Mouse (Mus musculus) CH12.LX (cell line): Measurements from ENCODE around the gene Glb1. TPM values are rescaled to one million over a fixed set of nuclear protein-coding genes. Genes with fewer than 3 reads are reported as not detected.

ENCODE experiments used
- DNase-seq: peaks from one replicate; pipeline ENCODE4 v3.0.0-alpha.2; 2013; ENCODE audit errors: extremely low read depth
- H3K27ac ChIP-seq: 2 replicates; pipeline ENCODE4 v1.5.1; 2012; ENCODE audit warnings: low read depth, mild to moderate bottlenecking, control low read depth, moderate library complexity; ENCODE audit not compliant: insufficient read depth
- H3K27me3 ChIP-seq: replicated peaks from 2 replicates; pipeline ENCODE3; 2012; ENCODE audit warnings: inconsistent platforms
- H3K36me3 ChIP-seq, 2 experiments: replicated peaks in 1 of 2; 2 replicates each; pipeline versions ENCODE3 to v1.6.1; 2012; ENCODE audit warnings: inconsistent platforms in 1 of 2, low read length in 1 of 2, mild to moderate bottlenecking in 1 of 2, mixed read lengths in 1 of 2, moderate library complexity in 1 of 2; ENCODE audit not compliant: control insufficient read depth in 1 of 2, insufficient read depth in 1 of 2
- H3K4me1 ChIP-seq, 2 experiments: 2 replicates each; pipeline ENCODE4 v1.6.1; 2012; ENCODE audit warnings: inconsistent platforms in 1 of 2, moderate library complexity in 1 of 2; ENCODE audit not compliant: insufficient read depth in 2 of 2, control insufficient read depth in 1 of 2
- H3K4me2 ChIP-seq: 2 replicates; pipeline ENCODE4 v1.6.1; 2012; ENCODE audit warnings: low read depth, mild to moderate bottlenecking, control low read depth; ENCODE audit not compliant: poor library complexity, insufficient read depth, severe bottlenecking
- H3K4me3 ChIP-seq, 3 experiments: fragments of 150-350 bp in 1 of 3; sonication (generic) in 1 of 3; replicated peaks in 1 of 3; 2 replicates each; pipeline versions ENCODE3 to v1.5.1; 2011 to 2012; ENCODE audit warnings: low read depth in 2 of 3, low read length in 2 of 3, mild to moderate bottlenecking in 2 of 3, moderate library complexity in 2 of 3, control low read depth in 1 of 3, improper control_type of control experiment in 1 of 3, inconsistent platforms in 1 of 3, mixed read lengths in 1 of 3; ENCODE audit not compliant: poor library complexity in 1 of 3
- H3K79me2 ChIP-seq: replicated peaks from 2 replicates; pipeline ENCODE4 v1.6.1; 2012; ENCODE audit warnings: mild to moderate bottlenecking, moderate library complexity; ENCODE audit not compliant: control insufficient read depth, poor library complexity, insufficient read depth, severe bottlenecking; ENCODE audit errors: extremely low read depth
- H3K9ac ChIP-seq: 2 replicates; pipeline ENCODE4 v1.6.1; 2012; ENCODE audit warnings: low read depth, mild to moderate bottlenecking, control low read depth, moderate library complexity; ENCODE audit not compliant: insufficient read depth
- H3K9me3 ChIP-seq: replicated peaks from 2 replicates; pipeline ENCODE3; 2012; ENCODE audit warnings: low read length, inconsistent platforms, mixed read lengths
- BHLHE40 ChIP-seq: IDR thresholded peaks from 2 replicates; pipeline ENCODE4 v1.6.1; 2011; ENCODE audit warnings: mild to moderate bottlenecking, low read depth, low read length, improper control_type of control experiment
- CHD1 ChIP-seq: IDR thresholded peaks from 2 replicates; pipeline ENCODE4 v1.6.1; 2012; ENCODE audit warnings: low read depth, low read length, improper control_type of control experiment, inconsistent platforms
- CTCF ChIP-seq, 2 experiments: IDR thresholded peaks in 1 of 2; conservative IDR thresholded peaks in 1 of 2; 2 replicates each; pipeline ENCODE4 v1.5.1; 2011 to 2012; ENCODE audit warnings: low read depth in 2 of 2, low read length in 2 of 2, improper control_type of control experiment in 1 of 2, inconsistent platforms in 1 of 2, mild to moderate bottlenecking in 1 of 2, moderate library complexity in 1 of 2
- EP300 ChIP-seq: IDR thresholded peaks from 2 replicates; pipeline ENCODE4 v1.6.1; 2011; ENCODE audit warnings: low read length, improper control_type of control experiment
- HCFC1 ChIP-seq: IDR thresholded peaks from 2 replicates; pipeline ENCODE4 v1.6.1; 2012; ENCODE audit warnings: low read depth, mild to moderate bottlenecking, inconsistent platforms, low read length, improper control_type of control experiment
- JUND ChIP-seq: conservative IDR thresholded peaks from 2 replicates; pipeline ENCODE4 v1.6.1; 2011; ENCODE audit warnings: low read depth, low read length, improper control_type of control experiment
- MAX ChIP-seq: IDR thresholded peaks from 2 replicates; pipeline ENCODE4 v1.6.1; 2011; ENCODE audit warnings: low read length, improper control_type of control experiment
- MXI1 ChIP-seq: IDR thresholded peaks from 2 replicates; pipeline ENCODE4 v1.6.1; 2011; ENCODE audit warnings: mild to moderate bottlenecking, low read depth, low read length, improper control_type of control experiment
- PAX5 ChIP-seq: IDR thresholded peaks from 2 replicates; pipeline ENCODE4 v1.6.1; 2012; ENCODE audit warnings: low read length, inconsistent platforms, mixed read lengths
- RCOR1 ChIP-seq: conservative IDR thresholded peaks from 2 replicates; pipeline ENCODE4 v1.6.1; 2012; ENCODE audit warnings: low read depth, mild to moderate bottlenecking, inconsistent platforms, low read length, improper control_type of control experiment
- SIN3A ChIP-seq: IDR thresholded peaks from 2 replicates; pipeline ENCODE4 v1.6.1; 2012; ENCODE audit warnings: low read length, improper control_type of control experiment, inconsistent platforms
- USF1 ChIP-seq: IDR thresholded peaks from 2 replicates; pipeline ENCODE4 v1.6.1; 2014; ENCODE audit warnings: low read depth, mild to moderate bottlenecking, inconsistent platforms, low read length, improper control_type of control experiment
- USF2 ChIP-seq: conservative IDR thresholded peaks from 2 replicates; pipeline ENCODE4 v1.6.1; 2011; ENCODE audit warnings: low read depth, low read length, improper control_type of control experiment
- ZKSCAN1 ChIP-seq: IDR thresholded peaks from 2 replicates; pipeline ENCODE4 v1.6.1; 2012; ENCODE audit warnings: low read depth, inconsistent platforms, low read length, improper control_type of control experiment, borderline replicate concordance
- dilution Hi-C: fragments of 300-500 bp; cut with MboI; formaldehyde crosslinking; loops from 2 replicates; pipeline ENCODE4 v1.14.3; 2020; ENCODE audit warnings: low sequenced_read_pairs; ENCODE audit not compliant: extremely low pct_unique_long_range_greater_than_20kb, extremely low pct_ligation_motif_present
- in situ Hi-C: fragments of 300-500 bp; cut with MboI; formaldehyde crosslinking; loops from 3 replicates; pipeline ENCODE4 v1.14.3; 2019; ENCODE audit warnings: low sequenced_read_pairs, low pct_ligation_motif_present, low pct_unique_long_range_greater_than_20kb, mixed read lengths
- polyA plus RNA-seq: library from polyadenylated mRNA; unstranded; fragments of >175 nt; gene quantifications from 2 replicates; pipeline ENCODE4 v1.2.1, GENCODE M21; 2012; ENCODE audit warnings: low read depth; ENCODE audit not compliant: insufficient read length
- total RNA-seq, 2 experiments: library from RNA; depleted of rRNA; stranded (reverse); fragments of 300-350 nt in 1 of 2; fragments of >200 nt in 1 of 2; gene quantifications; 2 replicates each; pipeline ENCODE4 v1.2.3; 2012 to 2014

The Glb1 gene
- total and polyA plus RNA-seq, 3 experiments, result 25.7 to 40.7 (median 35.4) TPM

DNA sequence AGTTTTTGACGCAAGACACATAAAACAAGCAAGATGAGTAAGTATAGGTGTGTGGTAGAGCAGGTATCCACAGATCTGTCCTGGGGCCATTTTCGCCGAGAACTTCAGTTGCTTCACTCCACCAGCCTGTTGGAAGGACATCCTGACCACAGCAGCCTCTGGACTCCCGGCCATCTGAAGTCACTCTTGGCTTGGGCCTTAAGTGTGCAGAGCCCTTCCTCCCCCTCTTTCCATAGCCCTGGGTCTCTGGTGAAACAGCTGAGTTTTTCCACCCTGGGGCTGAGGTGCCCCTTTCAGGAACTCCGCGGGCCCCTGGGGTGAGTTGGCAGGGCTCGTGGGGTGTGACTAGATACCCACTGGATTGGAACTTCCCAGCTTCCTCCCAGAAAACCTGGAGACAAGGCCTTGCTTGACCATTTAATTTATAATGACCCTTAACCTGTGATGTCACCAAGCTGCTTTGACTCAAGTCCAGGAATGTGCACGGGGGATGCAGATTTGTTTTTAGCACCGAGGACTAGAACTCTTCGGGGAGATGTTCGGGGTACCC is 9.5 kb downstream of the Glb1 start:
- no peak overlapping the region for H3K27ac ChIP-seq
- TF ChIP-seq MXI1 (no peak), ZKSCAN1 (no peak), SIN3A (no peak), CHD1 (no peak)
- in situ Hi-C loops, result no loop called here
- H3K36me3 ChIP-seq, result peaks cover 54 to 93% of the 10 kb centered on the region in 2 experiments
- H3K27me3 ChIP-seq, result no peaks in the 10 kb centered on the region
- no peak overlapping the region for H3K4me2 ChIP-seq
- H3K9ac ChIP-seq, result no peak overlapping the region
- H3K79me2 ChIP-seq, result peaks cover 18% of the 10 kb centered on the region
- DNase-seq, result no peak
- peaks cover 17% of the 10 kb centered on the region for H3K9me3 ChIP-seq
- no peak overlapping the region for H3K4me3 ChIP-seq
- dilution Hi-C loops, result no loop called here
- 0 out of 4 replicates have a peak, but pooled peaks cover 0 to 2% of the 10 kb centered on the region in 2 experiments for H3K4me1 ChIP-seq

DNA sequence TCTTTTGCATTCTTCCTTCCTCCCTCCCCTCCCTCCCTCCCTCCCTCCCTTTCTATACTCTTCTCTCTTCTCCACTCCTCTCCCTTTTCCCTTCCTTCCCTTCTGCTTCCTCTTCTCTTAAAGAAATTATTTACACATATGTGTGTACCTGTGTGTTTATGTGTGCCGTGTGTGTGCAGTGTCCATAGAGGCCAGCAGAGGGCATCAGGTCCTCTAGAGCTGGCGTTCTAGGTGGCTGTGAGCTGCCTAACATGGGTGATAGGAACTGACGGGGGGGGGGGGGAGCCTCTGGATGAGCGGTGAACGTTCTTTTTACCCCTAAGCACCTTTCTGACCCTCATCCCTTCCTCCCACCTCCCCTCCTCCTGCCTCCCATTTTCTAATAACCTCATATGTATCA is 10.4 kb downstream of the Glb1 start:
- Histone ChIP-seq H3K9ac (no peak overlapping the region), H3K27ac (no peak overlapping the region), H3K4me1 (no peaks in the 10 kb centered on the region), H3K27me3 (no peaks in the 10 kb centered on the region), H3K9me3 (peaks cover 17% of the 10 kb centered on the region), H3K4me2 (no peak overlapping the region), H3K79me2 (peaks cover 10% of the 10 kb centered on the region), H3K4me3 (no peak overlapping the region), H3K36me3 (peaks cover 45 to 84% of the 10 kb centered on the region in 2 experiments)
- dilution Hi-C loops, result no loop called here
- DNase-seq, result no peak
- TF ChIP-seq USF1 (no peak), CTCF (conservative IDR thresholded peaks at IDR 0.05 in 1 of 2, IDR thresholded peaks at IDR 0.05 in 1 of 2; ENCODE audit: low read depth in 2 of 2, low read length in 2 of 2) (peak in 1 of 2 experiments; percentile 14; a peak in 1 of 4 replicates)
- in situ Hi-C loops, result no loop called here

DNA sequence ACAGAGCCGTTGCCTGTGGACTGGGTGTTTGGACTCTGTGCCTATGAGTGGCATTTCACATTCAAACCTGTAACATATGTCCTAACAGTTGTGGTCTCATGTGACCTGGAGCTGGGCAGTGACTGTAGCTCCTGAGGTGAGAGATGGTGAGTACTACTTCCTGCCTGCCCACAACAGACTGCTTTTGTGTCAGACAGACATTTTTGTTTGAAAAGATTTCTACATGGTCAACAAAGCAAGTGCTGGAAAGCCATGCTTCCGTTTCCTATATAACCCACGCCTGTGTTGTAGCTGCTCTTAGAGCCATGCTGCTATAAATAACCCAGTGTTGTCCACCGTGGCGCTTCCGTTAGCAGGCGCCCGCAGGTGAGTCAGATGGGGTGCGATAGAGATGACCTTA is 11.5 kb downstream of the Glb1 start:
- H3K27me3 ChIP-seq, result no peaks in the 10 kb centered on the region
- in situ Hi-C loops (no loop called here), dilution Hi-C loops (no loop called here)
- no peak overlapping the region for H3K4me2 ChIP-seq
- H3K9ac ChIP-seq, result no peak overlapping the region
- no peak for DNase-seq
- H3K4me3 ChIP-seq, result no peak overlapping the region
- TF ChIP-seq USF1, result no peak
- no peak for TF ChIP-seq ZKSCAN1
- no peak for TF ChIP-seq CTCF (conservative IDR thresholded peaks at IDR 0.05 in 1 of 2, IDR thresholded peaks at IDR 0.05 in 1 of 2; ENCODE audit: low read depth in 2 of 2, low read length in 2 of 2)
- no peak for TF ChIP-seq PAX5
- no peak for TF ChIP-seq HCFC1
- TF ChIP-seq EP300, result no peak
- TF ChIP-seq USF2, result no peak
- no peak for TF ChIP-seq JUND
- no peak for TF ChIP-seq RCOR1
- TF ChIP-seq MAX, result no peak
- no peak for TF ChIP-seq BHLHE40
- peaks cover 38 to 85% of the 10 kb centered on the region in 2 experiments for H3K36me3 ChIP-seq
- H3K9me3 ChIP-seq, result peaks cover 17% of the 10 kb centered on the region
- H3K79me2 ChIP-seq, result peaks cover 2% of the 10 kb centered on the region; the same call in 1 of the 2 replicates
- no peak overlapping the region for H3K27ac ChIP-seq
- no peaks in the 10 kb centered on the region for H3K4me1 ChIP-seq
